Mouse (Mus musculus) cerebellum, postnatal 4 days (tissue): ENCODE measurements around the gene Ccdc152.

Experiments
- DNase-seq, 2 experiments: peaks; one replicate each; pipeline ENCODE4 v3.0.0; 2022; ENCODE audit warnings: low spot score in 2 of 2, mixed read lengths in 1 of 2

Ccdc152 gene

GRCm38 (mm10) chr15:3303426-3303825 is at the start of gene Ccdc152:
TSS of gene Ccdc152 (minus strand) at chr15:3303526.
- DNase-seq, result no peak

- DNase-seq, result no peak
Observed at GRCm38 (mm10) chr15:3349306-3350064, 46.2 kb upstream of the Ccdc152 start.

GRCm38 (mm10) chr15:3346682-3347081 is 43.4 kb upstream of the Ccdc152 start:
- no peak for DNase-seq

GRCm38 (mm10) chr15:3344555-3344954 is 41.2 kb upstream of the Ccdc152 start:
- DNase-seq, result no peak

- peak in 1 of 2 experiments; percentile 55 for DNase-seq
Observed at GRCm38 (mm10) chr15:3341806-3342582, 38.7 kb upstream of the Ccdc152 start.

- no peak for DNase-seq
Observed at GRCm38 (mm10) chr15:3339847-3340246, 36.5 kb upstream of the Ccdc152 start.

GRCm38 (mm10) chr15:3332517-3332916 is 29.2 kb upstream of the Ccdc152 start:
- DNase-seq, result no peak

- DNase-seq, result no peak
Observed at GRCm38 (mm10) chr15:3331813-3332212, 28.5 kb upstream of the Ccdc152 start.

GRCm38 (mm10) chr15:3330291-3330690 is 27.0 kb upstream of the Ccdc152 start:
- DNase-seq, result no peak

GRCm38 (mm10) chr15:3323041-3323440 is 19.7 kb upstream of the Ccdc152 start:
- no peak for DNase-seq

GRCm38 (mm10) chr15:3319929-3320328 is 16.6 kb upstream of the Ccdc152 start:
- no peak for DNase-seq

GRCm38 (mm10) chr15:3316617-3317016 is 13.3 kb upstream of the Ccdc152 start:
- DNase-seq, result no peak

GRCm38 (mm10) chr15:3312937-3313336 is 9.6 kb upstream of the Ccdc152 start:
- no peak for DNase-seq

GRCm38 (mm10) chr15:3309856-3310255 is 6.5 kb upstream of the Ccdc152 start:
- DNase-seq, result no peak

GRCm38 (mm10) chr15:3300361-3301100 is 2.8 kb downstream of the Ccdc152 start:
- DNase-seq, result no peak

- no peak for DNase-seq
Observed at GRCm38 (mm10) chr15:3297615-3298014, 5.7 kb downstream of the Ccdc152 start.

- no peak for DNase-seq
Observed at GRCm38 (mm10) chr15:3295986-3296385, 7.3 kb downstream of the Ccdc152 start.

GRCm38 (mm10) chr15:3293477-3293876 is 9.8 kb downstream of the Ccdc152 start:
- DNase-seq, result no peak

- no peak for DNase-seq
Observed at GRCm38 (mm10) chr15:3290435-3290834, 12.9 kb downstream of the Ccdc152 start.

GRCm38 (mm10) chr15:3286032-3286431 is 17.3 kb downstream of the Ccdc152 start:
- no peak for DNase-seq

GRCm38 (mm10) chr15:3281737-3282136 is 21.6 kb downstream of the Ccdc152 start:
- no peak for DNase-seq

- no peak for DNase-seq
Observed at GRCm38 (mm10) chr15:3281216-3281615, 22.1 kb downstream of the Ccdc152 start.
